Mouse (Mus musculus): ENCODE data around the gene Trank1. TPM values are rescaled to one million over a fixed set of nuclear protein-coding genes. Genes with fewer than 3 reads are reported as not detected.

Gene Trank1
- polyA plus RNA-seq, 1 experiment from 2014 or later, result 0.13 TPM

DNA sequence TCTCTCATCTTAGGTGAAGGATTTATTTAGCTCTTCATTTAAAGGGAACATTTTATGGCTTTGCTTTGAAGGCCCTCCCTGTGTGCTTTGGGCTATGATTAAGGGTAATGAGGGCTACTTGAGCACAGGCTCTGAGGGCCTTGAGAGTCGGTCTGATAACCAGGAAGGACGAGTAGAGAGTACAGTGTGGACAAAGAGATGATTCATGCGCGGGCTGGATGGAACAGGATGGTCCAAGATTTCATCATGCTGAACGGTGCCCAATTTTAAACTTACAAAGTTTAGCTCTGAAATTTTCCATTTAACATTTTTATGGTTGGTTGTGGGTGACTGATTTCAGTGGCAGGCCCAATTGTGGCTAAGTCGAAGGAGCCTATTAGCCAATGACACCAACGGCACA, 5.4 kb upstream of the Trank1 start:
- Histone ChIP-seq H3K27me3 (replicated peaks) (peaks cover 15% of the 10 kb centered on the region), H3K9ac (no peak overlapping the region), H3K27ac (no peak overlapping the region), H3K4me2 (no peak overlapping the region), H3K36me3 (no peaks in the 10 kb centered on the region), H3K4me3 (replicated peaks) (no peak overlapping the region), H3K9me3 (no peaks in the 10 kb centered on the region), H3K4me1 (peaks cover 1% of the 10 kb centered on the region)
- 81% methylated on average over 7 of the region's 7 CpGs for WGBS
- no peak for ATAC-seq (ENCODE audit: insufficient read depth, low FRiP score, low read depth)

DNA sequence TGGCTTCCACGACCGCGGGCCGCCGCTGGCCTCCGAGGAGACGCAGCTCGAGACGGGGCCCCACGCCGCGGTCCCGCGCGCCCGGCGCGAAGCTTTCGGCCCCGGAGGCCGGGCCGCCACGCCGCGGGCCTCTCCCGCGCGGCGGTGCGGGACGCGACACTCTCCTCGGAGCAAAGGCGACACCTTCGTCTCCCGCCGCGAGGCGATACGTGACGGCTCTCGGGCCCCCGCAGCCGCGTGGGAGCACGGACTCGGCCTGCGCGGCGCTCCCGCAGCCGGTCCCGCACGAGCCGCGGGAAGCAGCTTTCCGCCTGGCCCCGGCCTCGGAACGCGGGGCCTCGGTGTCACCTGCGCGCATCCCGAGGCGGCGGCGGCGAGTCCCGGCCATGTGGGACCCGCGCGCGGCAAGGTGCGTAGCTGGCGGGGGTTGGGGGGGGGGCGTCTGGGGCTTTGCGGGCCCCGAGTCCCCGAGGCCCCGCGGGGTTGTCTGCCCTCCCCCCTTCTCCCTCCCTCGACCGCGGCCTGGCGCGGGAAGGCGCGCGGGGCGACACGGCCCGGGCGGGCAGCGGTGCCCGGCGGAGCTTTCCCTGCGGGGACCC, 403 bp downstream of the Trank1 start:
- Histone ChIP-seq H3K4me1 (peaks cover 17% of the 10 kb centered on the region), H3K27ac (no peak overlapping the region), H3K36me3 (no peaks in the 10 kb centered on the region), H3K9ac (no peak overlapping the region), H3K9me3 (no peaks in the 10 kb centered on the region), H3K4me2 (peak overlapping the region; percentile 74), H3K27me3 (replicated peaks) (peaks cover 48% of the 10 kb centered on the region), H3K4me3 (replicated peaks) (peak overlapping the region; percentile 49)
- WGBS, result 2% methylated on average over 88 of the region's 98 CpGs
- peak; percentile 18; the same call in 1 of the 2 replicates for ATAC-seq (ENCODE audit: insufficient read depth, low FRiP score, low read depth)

DNA sequence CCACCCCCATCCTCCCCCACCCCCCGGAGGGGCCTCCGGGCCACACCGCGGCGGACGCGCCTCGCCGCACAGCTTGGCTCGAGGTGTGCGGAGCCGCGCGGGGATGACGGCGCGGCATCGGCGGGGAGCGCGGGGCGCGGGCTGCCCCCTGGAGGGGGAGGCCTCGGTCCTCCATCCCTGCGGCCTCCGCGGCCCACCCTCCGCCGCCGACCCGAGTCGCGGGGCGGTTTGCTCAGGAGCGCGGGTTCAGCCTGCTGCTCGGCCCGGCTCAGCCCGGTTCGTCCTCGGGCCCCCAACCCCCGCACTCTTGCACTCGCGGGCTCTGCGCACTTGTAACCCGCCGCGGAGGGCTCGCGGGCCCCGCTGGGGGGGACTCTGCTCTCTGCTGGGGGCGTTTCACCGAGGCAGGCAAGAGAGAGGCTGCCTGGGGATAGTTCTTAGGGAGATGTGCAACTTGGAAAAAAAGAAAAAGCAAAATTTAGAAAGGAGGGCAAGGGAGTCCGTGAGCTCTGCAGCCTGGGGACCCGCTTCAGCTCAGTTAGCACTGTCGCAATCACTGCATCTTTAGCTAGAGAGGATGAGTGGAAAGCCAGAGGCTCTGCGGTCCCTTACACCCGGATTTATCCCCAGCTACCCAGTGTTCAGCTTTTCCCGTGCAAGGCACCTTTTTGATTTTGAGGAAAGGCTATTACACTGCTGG, 1.1 kb downstream of the Trank1 start:
- Histone ChIP-seq H3K36me3 (no peaks in the 10 kb centered on the region), H3K27ac (no peak overlapping the region), H3K9me3 (no peaks in the 10 kb centered on the region), H3K4me3 (replicated peaks) (peak overlapping the region; percentile 49), H3K4me2 (peak overlapping the region; percentile 74), H3K4me1 (peaks cover 17% of the 10 kb centered on the region), H3K9ac (no peak overlapping the region), H3K27me3 (replicated peaks) (peaks cover 48% of the 10 kb centered on the region)
- WGBS, result 2% methylated on average over 51 of the region's 59 CpGs
- ATAC-seq (ENCODE audit: insufficient read depth, low FRiP score, low read depth), result no peak

DNA sequence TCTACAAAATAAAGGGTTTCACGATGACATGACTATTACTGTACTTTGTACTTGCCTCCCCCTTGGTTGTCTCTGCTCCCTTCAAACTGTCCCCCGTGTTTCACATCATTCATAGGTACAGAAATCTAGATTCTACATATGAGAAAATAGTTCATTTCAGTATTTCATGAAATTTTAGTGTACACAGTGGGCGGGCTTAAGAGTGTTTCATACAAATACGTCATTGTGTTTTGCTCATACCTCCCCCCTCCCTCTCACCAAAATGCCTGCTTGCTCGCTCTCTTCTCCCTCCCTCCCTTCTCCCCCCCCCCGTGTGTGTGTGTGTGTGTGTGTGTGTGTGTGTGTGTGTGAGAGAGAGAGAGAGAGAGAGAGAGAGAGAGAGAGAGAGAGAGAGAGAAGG, 1.8 kb downstream of the Trank1 start:
- no peak overlapping the region for H3K27ac ChIP-seq
- no peak overlapping the region for H3K4me2 ChIP-seq
- no peaks in the 10 kb centered on the region for H3K9me3 ChIP-seq
- no peak overlapping the region for H3K4me3 ChIP-seq (replicated peaks)
- H3K36me3 ChIP-seq, result no peaks in the 10 kb centered on the region
- H3K27me3 ChIP-seq (replicated peaks), result peaks cover 48% of the 10 kb centered on the region
- H3K4me1 ChIP-seq, result peaks cover 17% of the 10 kb centered on the region
- ATAC-seq (ENCODE audit: insufficient read depth, low FRiP score, low read depth), result no peak
- H3K9ac ChIP-seq, result no peak overlapping the region
- WGBS, result 18% methylated on average over 6 of the region's 6 CpGs

DNA sequence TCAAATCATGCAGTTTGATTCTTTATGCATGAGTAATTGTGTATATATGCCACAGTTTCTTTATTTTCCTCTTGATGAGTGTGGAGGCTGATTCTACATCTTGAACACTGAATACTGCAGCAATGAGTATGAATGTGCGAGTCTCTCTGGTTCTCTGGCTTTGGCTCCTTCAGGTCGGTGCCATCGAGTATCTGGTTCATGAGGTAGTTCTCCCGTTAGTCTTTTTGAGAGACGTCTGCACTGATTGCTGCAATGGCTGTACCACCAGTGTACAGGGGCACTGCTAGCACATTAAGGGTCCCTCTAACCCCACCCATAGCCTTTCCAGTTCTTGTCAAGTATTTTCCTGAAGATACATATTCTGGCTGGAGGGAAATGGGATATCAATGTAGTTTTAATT, 2.3 kb downstream of the Trank1 start:
- H3K4me1 ChIP-seq, result peaks cover 17% of the 10 kb centered on the region
- H3K4me2 ChIP-seq, result no peak overlapping the region
- H3K27ac ChIP-seq, result no peak overlapping the region
- H3K4me3 ChIP-seq (replicated peaks), result no peak overlapping the region
- H3K9ac ChIP-seq, result no peak overlapping the region
- ATAC-seq (ENCODE audit: insufficient read depth, low FRiP score, low read depth), result no peak
- WGBS, result 23% methylated on average over 5 of the region's 5 CpGs
- H3K36me3 ChIP-seq, result no peaks in the 10 kb centered on the region
- H3K9me3 ChIP-seq, result no peaks in the 10 kb centered on the region
- peaks cover 48% of the 10 kb centered on the region for H3K27me3 ChIP-seq (replicated peaks)

DNA sequence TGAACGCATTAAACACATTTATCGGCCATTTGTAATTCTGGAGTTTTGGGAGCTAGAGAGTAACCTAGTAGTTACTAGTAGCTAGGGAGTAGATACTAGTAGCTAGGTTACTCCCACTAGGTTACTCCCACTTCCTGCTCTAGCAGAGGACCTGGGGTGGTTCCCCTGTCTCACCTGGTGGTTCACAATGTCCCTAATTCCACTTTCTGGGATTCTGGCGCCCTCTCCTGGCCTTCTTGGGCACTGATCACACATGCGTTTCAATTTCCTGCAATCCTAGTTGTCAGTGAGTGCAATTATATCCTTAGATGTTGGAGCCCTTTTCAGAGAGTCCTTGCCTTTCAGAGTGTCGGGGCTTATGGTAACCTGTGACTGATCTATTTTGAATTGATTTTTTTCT, 2.7 kb downstream of the Trank1 start:
- peaks cover 17% of the 10 kb centered on the region for H3K4me1 ChIP-seq
- WGBS, result 37% methylated on average over 5 of the region's 5 CpGs
- no peak for ATAC-seq (ENCODE audit: insufficient read depth, low FRiP score, low read depth)
- no peak overlapping the region for H3K27ac ChIP-seq
- no peak overlapping the region for H3K4me3 ChIP-seq (replicated peaks)
- H3K4me2 ChIP-seq, result no peak overlapping the region
- no peaks in the 10 kb centered on the region for H3K9me3 ChIP-seq
- no peaks in the 10 kb centered on the region for H3K36me3 ChIP-seq
- no peak overlapping the region for H3K9ac ChIP-seq
- H3K27me3 ChIP-seq (replicated peaks), result peaks cover 45% of the 10 kb centered on the region

DNA sequence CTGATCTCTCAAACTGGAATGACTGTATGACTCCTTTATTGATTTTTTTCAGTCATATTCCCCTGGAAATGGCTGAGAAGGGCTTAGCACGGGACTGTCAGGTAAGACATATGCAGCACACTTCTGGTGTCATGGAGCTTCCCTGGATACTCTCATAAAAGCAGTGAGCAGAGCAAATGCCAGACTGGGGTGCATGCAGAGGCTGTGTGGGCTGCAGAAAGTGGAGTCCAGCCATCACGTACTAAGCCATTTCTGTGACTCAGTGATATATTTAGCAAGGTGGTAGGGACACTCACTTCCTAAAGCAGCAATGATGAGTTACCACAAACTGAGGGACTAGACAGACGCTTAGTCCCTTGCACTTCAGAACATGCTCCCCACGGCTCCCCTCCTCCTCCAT, 9.4 kb downstream of the Trank1 start:
- Histone ChIP-seq H3K27ac (no peak overlapping the region), H3K4me3 (replicated peaks) (no peak overlapping the region), H3K36me3 (no peaks in the 10 kb centered on the region), H3K9ac (no peak overlapping the region), H3K9me3 (no peaks in the 10 kb centered on the region), H3K4me1 (no peaks in the 10 kb centered on the region), H3K4me2 (no peak overlapping the region), H3K27me3 (replicated peaks) (no peaks in the 10 kb centered on the region)
- WGBS, result 74% methylated on average over 4 of the region's 4 CpGs
- no peak for ATAC-seq (ENCODE audit: insufficient read depth, low FRiP score, low read depth)

DNA sequence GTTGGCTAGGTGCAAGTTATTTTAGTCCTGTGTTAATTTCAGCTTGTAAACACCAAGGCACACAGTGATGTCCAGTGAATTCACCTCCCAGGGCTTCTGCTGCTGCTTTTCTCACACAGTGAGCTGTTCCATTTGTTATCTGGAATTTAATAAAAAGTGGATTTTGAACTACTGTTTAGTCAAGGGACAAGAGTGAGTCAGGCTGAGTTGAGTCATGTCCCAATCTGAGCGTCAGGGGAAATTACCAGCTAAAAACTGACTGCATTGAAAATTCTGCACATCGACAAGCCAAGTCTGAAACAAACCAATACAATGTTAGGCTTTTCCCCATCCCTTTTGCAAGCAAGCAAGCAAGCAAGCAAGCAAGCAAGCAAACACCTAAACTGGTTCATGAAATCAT, 13.3 kb downstream of the Trank1 start:
- ATAC-seq (ENCODE audit: insufficient read depth, low FRiP score, low read depth), result no peak

DNA sequence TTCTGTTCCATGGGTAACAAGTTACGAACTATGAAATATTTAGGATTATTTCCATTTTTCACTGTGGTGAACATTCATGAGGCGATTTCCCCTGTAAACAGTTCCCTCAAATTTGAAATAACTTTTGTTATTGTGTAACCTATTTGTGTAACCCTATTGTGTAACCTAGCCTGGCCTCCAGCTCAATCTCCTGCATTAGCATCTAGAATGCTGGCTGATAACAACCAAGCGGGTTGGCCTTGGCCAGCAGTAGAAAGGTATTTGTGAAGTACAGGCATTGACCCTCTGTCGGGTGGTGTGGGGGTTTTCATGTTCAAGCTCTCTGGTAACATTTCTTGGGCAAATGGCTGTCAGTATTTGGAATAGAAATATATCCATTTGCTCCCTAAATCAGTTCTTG, 18.3 kb downstream of the Trank1 start:
- Histone ChIP-seq H3K27me3 (replicated peaks) (no peaks in the 10 kb centered on the region), H3K4me2 (no peak overlapping the region), H3K4me3 (replicated peaks) (no peak overlapping the region), H3K27ac (no peak overlapping the region), H3K9me3 (no peaks in the 10 kb centered on the region), H3K4me1 (no peaks in the 10 kb centered on the region), H3K9ac (no peak overlapping the region), H3K36me3 (no peaks in the 10 kb centered on the region)
- ATAC-seq (ENCODE audit: insufficient read depth, low FRiP score, low read depth), result no peak
- WGBS, result 79% methylated on average over 4 of the region's 4 CpGs

More for the DNA sequence above, 13.3 kb downstream of the Trank1 start:
- no peaks in the 10 kb centered on the region for H3K27me3 ChIP-seq (replicated peaks)
- H3K9me3 ChIP-seq, result no peaks in the 10 kb centered on the region
- no peak overlapping the region for H3K27ac ChIP-seq
- H3K4me2 ChIP-seq, result no peak overlapping the region
- WGBS, result 61% methylated on average over 2 of the region's 2 CpGs
- no peak overlapping the region for H3K4me3 ChIP-seq (replicated peaks)
- H3K36me3 ChIP-seq, result no peaks in the 10 kb centered on the region
- H3K9ac ChIP-seq, result no peak overlapping the region
- H3K4me1 ChIP-seq, result no peaks in the 10 kb centered on the region

DNA sequence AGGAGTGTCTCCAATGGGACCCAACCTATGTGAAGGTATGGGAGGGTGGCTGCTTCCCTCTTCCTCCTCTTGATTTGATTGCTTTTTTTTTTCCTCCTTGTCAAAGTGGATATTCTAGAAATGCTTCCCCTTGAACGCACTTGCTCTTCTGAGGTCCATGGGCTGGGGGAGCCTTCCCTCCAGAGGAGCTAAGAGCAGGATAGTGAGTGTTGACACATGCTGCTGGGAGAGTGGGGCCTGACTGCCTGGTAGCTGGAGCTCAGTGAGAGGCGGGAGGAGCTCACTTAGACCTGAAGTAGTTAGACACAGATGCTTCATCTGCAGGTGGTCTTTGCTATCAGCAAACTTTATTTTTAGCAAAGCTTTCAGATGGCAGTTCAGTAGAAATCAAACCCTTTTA, 22.3 kb downstream of the Trank1 start:
- Histone ChIP-seq H3K9me3 (no peaks in the 10 kb centered on the region), H3K9ac (no peak overlapping the region), H3K36me3 (no peaks in the 10 kb centered on the region), H3K27ac (no peak overlapping the region), H3K4me2 (no peak overlapping the region), H3K4me3 (replicated peaks) (no peak overlapping the region), H3K4me1 (no peaks in the 10 kb centered on the region), H3K27me3 (replicated peaks) (no peaks in the 10 kb centered on the region)
- 37% methylated on average over 2 of the region's 2 CpGs for WGBS
- ATAC-seq (ENCODE audit: insufficient read depth, low FRiP score, low read depth), result no peak

DNA sequence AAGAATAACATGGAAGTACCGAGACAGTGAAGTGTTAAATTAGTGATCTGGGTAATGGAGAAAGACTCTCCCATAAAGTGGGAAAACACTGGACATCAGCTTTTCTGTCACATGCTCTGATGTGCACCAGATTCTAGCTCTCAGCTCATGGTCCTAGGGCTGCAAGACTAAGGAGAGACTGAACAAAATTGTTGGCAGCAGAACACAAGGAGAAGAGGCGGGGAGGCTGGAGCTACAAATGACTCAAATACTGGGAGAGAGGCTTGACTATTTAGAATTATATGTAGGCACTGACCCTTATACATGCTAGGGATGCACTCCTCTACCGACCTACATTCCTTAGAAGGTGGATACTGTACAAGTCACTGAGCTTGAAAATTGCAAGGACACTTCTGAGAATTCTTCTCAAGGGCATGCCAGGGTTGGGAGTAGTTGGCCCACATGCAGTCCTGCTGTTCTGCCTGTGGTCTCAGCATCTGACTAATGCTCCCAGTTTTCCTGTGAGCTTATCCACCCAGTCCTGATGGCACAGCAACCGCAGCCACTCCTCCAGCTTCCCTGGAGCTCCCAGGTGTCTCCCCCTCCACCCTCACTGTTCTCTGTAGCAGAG, 23.1 kb downstream of the Trank1 start:
- H3K4me1 ChIP-seq, result no peaks in the 10 kb centered on the region
- H3K9me3 ChIP-seq, result no peaks in the 10 kb centered on the region
- no peak for ATAC-seq (ENCODE audit: insufficient read depth, low FRiP score, low read depth)
- no peak overlapping the region for H3K4me2 ChIP-seq
- H3K4me3 ChIP-seq (replicated peaks), result no peak overlapping the region
- no peaks in the 10 kb centered on the region for H3K27me3 ChIP-seq (replicated peaks)
- no peak overlapping the region for H3K27ac ChIP-seq
- 67% methylated on average over 4 of the region's 4 CpGs for WGBS
- H3K36me3 ChIP-seq, result no peaks in the 10 kb centered on the region
- H3K9ac ChIP-seq, result no peak overlapping the region

DNA sequence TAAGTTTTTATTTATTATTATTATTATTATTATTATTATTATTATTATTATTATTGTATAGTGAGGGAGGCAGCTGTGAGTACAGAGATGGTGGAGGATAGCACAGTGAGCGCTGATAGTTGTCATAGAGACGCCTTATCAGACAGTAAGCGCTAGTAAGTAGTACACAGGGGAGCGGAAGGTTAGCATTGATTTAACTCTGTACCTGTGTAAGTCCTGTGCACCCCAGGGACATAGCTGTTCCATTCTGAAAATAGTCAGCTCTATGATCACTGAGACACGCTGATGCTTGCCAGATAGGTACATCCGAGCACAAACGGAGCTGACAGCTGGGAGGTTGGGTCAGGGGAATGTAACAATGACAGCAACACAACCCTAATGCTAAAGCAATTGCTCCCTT, 39.7 kb downstream of the Trank1 start:
- no peaks in the 10 kb centered on the region for H3K9me3 ChIP-seq
- H3K27me3 ChIP-seq (replicated peaks), result no peaks in the 10 kb centered on the region
- no peaks in the 10 kb centered on the region for H3K36me3 ChIP-seq
- no peak for ATAC-seq (ENCODE audit: insufficient read depth, low FRiP score, low read depth)
- 61% methylated on average over 7 of the region's 7 CpGs for WGBS
- H3K4me3 ChIP-seq (replicated peaks), result no peak overlapping the region
- no peak overlapping the region for H3K4me2 ChIP-seq
- no peak overlapping the region for H3K27ac ChIP-seq
- H3K9ac ChIP-seq, result no peak overlapping the region
- no peaks in the 10 kb centered on the region for H3K4me1 ChIP-seq

All from stomach, embryonic 15.5 days (tissue).